Mouse (Mus musculus) frontal cortex, adult 2 months (tissue): ENCODE measurements at regions not wholly inside any gene's neighbourhood (a gene's known extent, or its start where the extent isn't known, plus 50 kb on each side); places are given as distances from the start of the nearest gene placed in this dataset.

Experiments used
- DNase-seq, 2 experiments: peaks; one replicate each; pipeline ENCODE4 v3.0.0; 2022; ENCODE audit warnings: low spot score in 1 of 2; ENCODE audit errors: extremely low spot score in 1 of 2

- DNase-seq, result no peak
These were observed 136.8 kb downstream of the Irs2 start for GRCm38 (mm10) chr8:10871451-10871850.

GRCm38 (mm10) chr8:10870423-10871055 lies 137.7 kb downstream of the Irs2 start:
- DNase-seq, result peak in 1 of 2 experiments; percentile 38

- DNase-seq, result peak in 1 of 2 experiments; percentile 50
These were observed 138.4 kb downstream of the Irs2 start for GRCm38 (mm10) chr8:10869866-10870265.

- DNase-seq, result no peak
These were observed 141.4 kb downstream of the Irs2 start for GRCm38 (mm10) chr8:10866696-10867395.

- no peak for DNase-seq
These were observed 142.2 kb downstream of the Irs2 start for GRCm38 (mm10) chr8:10865941-10866513.

- peak in 1 of 2 experiments; percentile 10 for DNase-seq
These were observed 142.8 kb downstream of the Irs2 start for GRCm38 (mm10) chr8:10865415-10865821.

- DNase-seq, result no peak
These were observed 145.8 kb downstream of the Irs2 start for GRCm38 (mm10) chr8:10862442-10862841.

- no peak for DNase-seq
These were observed 147.4 kb downstream of the Irs2 start for GRCm38 (mm10) chr8:10860810-10861209.

GRCm38 (mm10) chr8:10857874-10858273 lies 150.4 kb downstream of the Irs2 start:
- DNase-seq, result no peak

GRCm38 (mm10) chr8:10856996-10857720 lies 151.1 kb downstream of the Irs2 start:
- no peak for DNase-seq

GRCm38 (mm10) chr8:10855696-10856095 lies 152.6 kb downstream of the Irs2 start:
- DNase-seq, result no peak

- no peak for DNase-seq
These were observed 153.1 kb downstream of the Irs2 start for GRCm38 (mm10) chr8:10855131-10855530.

- no peak for DNase-seq
These were observed 153.7 kb downstream of the Irs2 start for GRCm38 (mm10) chr8:10854600-10854999.

GRCm38 (mm10) chr8:10853901-10854300 lies 154.4 kb downstream of the Irs2 start:
- no peak for DNase-seq

- DNase-seq, result no peak
These were observed 158.3 kb downstream of the Irs2 start for GRCm38 (mm10) chr8:10849916-10850315.

GRCm38 (mm10) chr8:10845607-10846006 lies 162.7 kb downstream of the Irs2 start:
- DNase-seq, result no peak

- no peak for DNase-seq
These were observed 167.3 kb downstream of the Irs2 start for GRCm38 (mm10) chr8:10840853-10841531.

- DNase-seq, result no peak
These were observed 168.2 kb downstream of the Irs2 start for GRCm38 (mm10) chr8:10840044-10840443.

GRCm38 (mm10) chr8:10835054-10835453 lies 173.2 kb downstream of the Irs2 start:
- no peak for DNase-seq

GRCm38 (mm10) chr8:10831864-10832263 lies 176.4 kb downstream of the Irs2 start:
- DNase-seq, result no peak

- no peak for DNase-seq
These were observed 177.0 kb downstream of the Irs2 start for GRCm38 (mm10) chr8:10831277-10831676.
